Mouse (Mus musculus) CH12.LX (cell line): ENCODE data around the gene Taf5. TPM values are rescaled to one million over a fixed set of nuclear protein-coding genes. Genes with fewer than 3 reads are reported as not detected.

Source experiments
- DNase-seq: peaks from one replicate; pipeline ENCODE4 v3.0.0-alpha.2; 2013; ENCODE audit errors: extremely low read depth
- H3K27ac ChIP-seq: 2 replicates; pipeline ENCODE4 v1.5.1; 2012; ENCODE audit warnings: low read depth, mild to moderate bottlenecking, control low read depth, moderate library complexity; ENCODE audit not compliant: insufficient read depth
- H3K27me3 ChIP-seq: replicated peaks from 2 replicates; pipeline ENCODE3; 2012; ENCODE audit warnings: inconsistent platforms
- H3K36me3 ChIP-seq, 2 experiments: replicated peaks in 1 of 2; 2 replicates each; pipeline versions ENCODE3 to v1.6.1; 2012; ENCODE audit warnings: inconsistent platforms in 1 of 2, low read length in 1 of 2, mild to moderate bottlenecking in 1 of 2, mixed read lengths in 1 of 2, moderate library complexity in 1 of 2; ENCODE audit not compliant: control insufficient read depth in 1 of 2, insufficient read depth in 1 of 2
- H3K4me1 ChIP-seq, 2 experiments: 2 replicates each; pipeline ENCODE4 v1.6.1; 2012; ENCODE audit warnings: inconsistent platforms in 1 of 2, moderate library complexity in 1 of 2; ENCODE audit not compliant: insufficient read depth in 2 of 2, control insufficient read depth in 1 of 2
- H3K4me2 ChIP-seq: 2 replicates; pipeline ENCODE4 v1.6.1; 2012; ENCODE audit warnings: low read depth, mild to moderate bottlenecking, control low read depth; ENCODE audit not compliant: poor library complexity, insufficient read depth, severe bottlenecking
- H3K4me3 ChIP-seq, 3 experiments: fragments of 150-350 bp in 1 of 3; sonication (generic) in 1 of 3; replicated peaks in 1 of 3; 2 replicates each; pipeline versions ENCODE3 to v1.5.1; 2011 to 2012; ENCODE audit warnings: low read depth in 2 of 3, low read length in 2 of 3, mild to moderate bottlenecking in 2 of 3, moderate library complexity in 2 of 3, control low read depth in 1 of 3, improper control_type of control experiment in 1 of 3, inconsistent platforms in 1 of 3, mixed read lengths in 1 of 3; ENCODE audit not compliant: poor library complexity in 1 of 3
- H3K79me2 ChIP-seq: replicated peaks from 2 replicates; pipeline ENCODE4 v1.6.1; 2012; ENCODE audit warnings: mild to moderate bottlenecking, moderate library complexity; ENCODE audit not compliant: control insufficient read depth, poor library complexity, insufficient read depth, severe bottlenecking; ENCODE audit errors: extremely low read depth
- H3K9ac ChIP-seq: 2 replicates; pipeline ENCODE4 v1.6.1; 2012; ENCODE audit warnings: low read depth, mild to moderate bottlenecking, control low read depth, moderate library complexity; ENCODE audit not compliant: insufficient read depth
- H3K9me3 ChIP-seq: replicated peaks from 2 replicates; pipeline ENCODE3; 2012; ENCODE audit warnings: low read length, inconsistent platforms, mixed read lengths
- BHLHE40 ChIP-seq: IDR thresholded peaks from 2 replicates; pipeline ENCODE4 v1.6.1; 2011; ENCODE audit warnings: mild to moderate bottlenecking, low read depth, low read length, improper control_type of control experiment
- CHD1 ChIP-seq: IDR thresholded peaks from 2 replicates; pipeline ENCODE4 v1.6.1; 2012; ENCODE audit warnings: low read depth, low read length, improper control_type of control experiment, inconsistent platforms
- CTCF ChIP-seq, 2 experiments: IDR thresholded peaks in 1 of 2; conservative IDR thresholded peaks in 1 of 2; 2 replicates each; pipeline ENCODE4 v1.5.1; 2011 to 2012; ENCODE audit warnings: low read depth in 2 of 2, low read length in 2 of 2, improper control_type of control experiment in 1 of 2, inconsistent platforms in 1 of 2, mild to moderate bottlenecking in 1 of 2, moderate library complexity in 1 of 2
- E2F4 ChIP-seq: IDR thresholded peaks from 2 replicates; pipeline ENCODE4 v1.6.1; 2011; ENCODE audit warnings: low read depth, low read length, improper control_type of control experiment; ENCODE audit not compliant: insufficient replicate concordance
- EP300 ChIP-seq: IDR thresholded peaks from 2 replicates; pipeline ENCODE4 v1.6.1; 2011; ENCODE audit warnings: low read length, improper control_type of control experiment
- GABPA ChIP-seq: IDR thresholded peaks from 2 replicates; pipeline ENCODE4 v1.6.1; 2012; ENCODE audit warnings: low read depth, low read length, improper control_type of control experiment, inconsistent platforms; ENCODE audit not compliant: insufficient replicate concordance
- HCFC1 ChIP-seq: IDR thresholded peaks from 2 replicates; pipeline ENCODE4 v1.6.1; 2012; ENCODE audit warnings: low read depth, mild to moderate bottlenecking, inconsistent platforms, low read length, improper control_type of control experiment
- MAX ChIP-seq: IDR thresholded peaks from 2 replicates; pipeline ENCODE4 v1.6.1; 2011; ENCODE audit warnings: low read length, improper control_type of control experiment
- MXI1 ChIP-seq: IDR thresholded peaks from 2 replicates; pipeline ENCODE4 v1.6.1; 2011; ENCODE audit warnings: mild to moderate bottlenecking, low read depth, low read length, improper control_type of control experiment
- NELFE ChIP-seq: IDR thresholded peaks from 2 replicates; pipeline ENCODE4 v1.6.1; 2011; ENCODE audit warnings: low read depth, low read length, improper control_type of control experiment
- POLR2A ChIP-seq: IDR thresholded peaks from 2 replicates; pipeline ENCODE4 v1.6.1; 2011; ENCODE audit warnings: low read depth, mild to moderate bottlenecking, improper control_type of control experiment, low read length
- RAD21 ChIP-seq: IDR thresholded peaks from 2 replicates; pipeline ENCODE4 v1.6.1; 2011; ENCODE audit warnings: low read depth, mild to moderate bottlenecking, low read length, improper control_type of control experiment, moderate library complexity
- SMC3 ChIP-seq: IDR thresholded peaks from 2 replicates; pipeline ENCODE4 v1.6.1; 2011; ENCODE audit warnings: low read depth, low read length, improper control_type of control experiment
- TBP ChIP-seq: conservative IDR thresholded peaks from 2 replicates; pipeline ENCODE4 v1.6.1; 2011; ENCODE audit warnings: low read depth, low read length, improper control_type of control experiment
- UBTF ChIP-seq: IDR thresholded peaks from 2 replicates; pipeline ENCODE4 v1.6.1; 2012; ENCODE audit warnings: low read depth, mild to moderate bottlenecking, inconsistent platforms, low read length, improper control_type of control experiment, moderate library complexity
- USF1 ChIP-seq: IDR thresholded peaks from 2 replicates; pipeline ENCODE4 v1.6.1; 2014; ENCODE audit warnings: low read depth, mild to moderate bottlenecking, inconsistent platforms, low read length, improper control_type of control experiment
- USF2 ChIP-seq: conservative IDR thresholded peaks from 2 replicates; pipeline ENCODE4 v1.6.1; 2011; ENCODE audit warnings: low read depth, low read length, improper control_type of control experiment
- ZC3H11A ChIP-seq: IDR thresholded peaks from 2 replicates; pipeline ENCODE4 v1.6.1; 2012; ENCODE audit warnings: low read depth, mild to moderate bottlenecking, inconsistent platforms, low read length, improper control_type of control experiment
- ZMIZ1 ChIP-seq: IDR thresholded peaks from 2 replicates; pipeline ENCODE4 v1.6.1; 2012; ENCODE audit warnings: low read depth, mild to moderate bottlenecking, inconsistent platforms, low read length, improper control_type of control experiment
- dilution Hi-C: fragments of 300-500 bp; cut with MboI; formaldehyde crosslinking; loops from 2 replicates; pipeline ENCODE4 v1.14.3; 2020; ENCODE audit warnings: low sequenced_read_pairs; ENCODE audit not compliant: extremely low pct_unique_long_range_greater_than_20kb, extremely low pct_ligation_motif_present
- in situ Hi-C: fragments of 300-500 bp; cut with MboI; formaldehyde crosslinking; loops from 3 replicates; pipeline ENCODE4 v1.14.3; 2019; ENCODE audit warnings: low sequenced_read_pairs, low pct_ligation_motif_present, low pct_unique_long_range_greater_than_20kb, mixed read lengths
- polyA plus RNA-seq: library from polyadenylated mRNA; unstranded; fragments of >175 nt; gene quantifications from 2 replicates; pipeline ENCODE4 v1.2.1, GENCODE M21; 2012; ENCODE audit warnings: low read depth; ENCODE audit not compliant: insufficient read length
- total RNA-seq, 2 experiments: library from RNA; depleted of rRNA; stranded (reverse); fragments of 300-350 nt in 1 of 2; fragments of >200 nt in 1 of 2; gene quantifications; 2 replicates each; pipeline ENCODE4 v1.2.3; 2012 to 2014

The Taf5 gene
- total and polyA plus RNA-seq, 3 experiments: 10.0 to 13.7 (median 10.5) TPM

DNA sequence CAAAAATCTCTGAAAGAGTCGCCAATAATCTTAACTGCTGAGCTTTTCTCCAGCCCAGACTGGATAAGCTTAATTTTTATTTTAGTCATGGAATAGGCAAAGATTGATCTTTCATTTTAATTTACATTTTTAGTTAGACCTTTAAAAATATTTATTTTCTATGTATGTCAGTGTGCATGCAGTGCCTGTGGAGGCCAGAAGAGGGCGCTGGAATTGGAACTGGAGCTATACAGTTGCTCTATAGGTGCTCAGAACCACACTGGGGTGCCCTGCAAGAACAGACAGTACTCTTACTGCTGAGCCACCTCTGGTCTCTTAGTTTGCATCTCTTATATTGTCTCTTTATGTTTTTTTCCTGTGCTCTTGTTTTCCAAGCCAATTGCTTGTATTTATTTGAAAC, 55.3 kb downstream of the Taf5 start:
- Histone ChIP-seq H3K4me1 (no peaks in the 10 kb centered on the region), H3K27ac (no peak overlapping the region), H3K27me3 (no peaks in the 10 kb centered on the region), H3K36me3 (peaks cover 76 to 90% of the 10 kb centered on the region in 2 experiments), H3K4me2 (no peak overlapping the region), H3K9me3 (no peaks in the 10 kb centered on the region), H3K9ac (no peak overlapping the region), H3K79me2 (no peaks in the 10 kb centered on the region), H3K4me3 (no peak overlapping the region)
- in situ Hi-C loops: no loop called here
- dilution Hi-C loops: no loop called here
- peak; percentile 48 for DNase-seq
- TF ChIP-seq USF2 (no peak), CTCF (conservative IDR thresholded peaks at IDR 0.05 in 1 of 2, IDR thresholded peaks at IDR 0.05 in 1 of 2; ENCODE audit: low read depth in 2 of 2, low read length in 2 of 2) (peak; percentile 56 to 76), BHLHE40 (0 out of 2 replicates have a peak, but pooled peaks have one; percentile 13), RAD21 (peak; percentile 47), ZC3H11A (0 out of 2 replicates have a peak, but pooled peaks have one; percentile 24), SMC3 (peak; percentile 74)

DNA sequence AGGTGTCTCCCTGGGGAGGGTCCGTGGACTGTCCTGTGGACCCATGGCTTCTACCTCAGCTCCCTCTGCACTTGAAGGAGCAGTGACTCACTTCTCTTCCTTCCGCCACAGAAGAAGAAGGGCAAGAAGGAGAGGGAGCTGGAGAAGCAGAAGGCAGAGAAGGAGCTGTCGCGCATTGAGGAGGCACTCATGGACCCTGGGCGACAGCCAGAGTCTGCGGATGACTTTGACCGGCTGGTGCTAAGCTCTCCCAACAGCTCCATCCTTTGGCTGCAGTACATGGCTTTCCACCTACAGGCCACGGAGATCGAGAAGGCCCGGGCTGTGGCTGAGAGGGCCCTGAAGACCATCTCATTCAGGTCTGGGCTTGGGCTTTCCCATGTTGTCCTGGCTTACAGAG, 60.6 kb downstream of the Taf5 start:
- TF ChIP-seq HCFC1: no peak
- TF ChIP-seq ZMIZ1: no peak
- TF ChIP-seq NELFE: no peak
- TF ChIP-seq POLR2A: no peak
- TF ChIP-seq GABPA: no peak
- no peak for TF ChIP-seq E2F4
- TF ChIP-seq USF1: no peak
- no peak for TF ChIP-seq USF2
- no peak for TF ChIP-seq BHLHE40
- no peak for TF ChIP-seq MAX
- no peak for TF ChIP-seq RAD21
- no peak for TF ChIP-seq UBTF
- no peak for TF ChIP-seq CHD1
- TF ChIP-seq TBP: no peak
- no peak for TF ChIP-seq EP300
- no peak for TF ChIP-seq MXI1
- H3K9me3 ChIP-seq: no peaks in the 10 kb centered on the region
- H3K4me3 ChIP-seq: no peak overlapping the region
- H3K9ac ChIP-seq: no peak overlapping the region
- no peak overlapping the region for H3K4me2 ChIP-seq
- H3K27me3 ChIP-seq: no peaks in the 10 kb centered on the region
- H3K36me3 ChIP-seq: peaks cover 82 to 98% of the 10 kb centered on the region in 2 experiments
- no peak for DNase-seq
- no peak overlapping the region for H3K27ac ChIP-seq
- H3K4me1 ChIP-seq: peaks cover 8 to 35% of the 10 kb centered on the region in 2 experiments
- dilution Hi-C loops: no loop called here
- in situ Hi-C loops: no loop called here
- no peaks in the 10 kb centered on the region for H3K79me2 ChIP-seq
